Mouse (Mus musculus): ENCODE measurements around the gene Lyz2.
"Not testable (repeated sequence)": the region's sequence is repeated elsewhere in the genome, so short reads cannot be mapped to it uniquely, and the experiment has no call there.

Lyz2 gene

GRCm38 (mm10) chr10:117284578-117285520, 2.7 kb upstream of the Lyz2 start:
- no peak for DNase-seq

- no peak for DNase-seq
These were observed 1.9 kb upstream of the Lyz2 start for GRCm38 (mm10) chr10:117283871-117284577.

- not testable (repeated sequence) for DNase-seq
These were observed 1.1 kb upstream of the Lyz2 start for GRCm38 (mm10) chr10:117283196-117283595.

- DNase-seq: no peak
These were observed 430 bp upstream of the Lyz2 start for GRCm38 (mm10) chr10:117282551-117282950.

GRCm38 (mm10) chr10:117281381-117281920, 670 bp downstream of the Lyz2 start:
- DNase-seq: no peak

GRCm38 (mm10) chr10:117280000-117280399, 2.1 kb downstream of the Lyz2 start:
- DNase-seq: no peak

- not testable (repeated sequence) for DNase-seq
These were observed 3.6 kb downstream of the Lyz2 start for GRCm38 (mm10) chr10:117278510-117278909.

GRCm38 (mm10) chr10:117277779-117278178, 4.3 kb downstream of the Lyz2 start:
- not testable (repeated sequence) for DNase-seq

- DNase-seq: no peak
These were observed 6.3 kb downstream of the Lyz2 start for GRCm38 (mm10) chr10:117275681-117276369.

GRCm38 (mm10) chr10:117274645-117275044, 7.5 kb downstream of the Lyz2 start:
- not testable (repeated sequence) for DNase-seq

- DNase-seq: no peak
These were observed 10.1 kb downstream of the Lyz2 start for GRCm38 (mm10) chr10:117272023-117272422.

GRCm38 (mm10) chr10:117259870-117260269, 22.3 kb downstream of the Lyz2 start:
- no peak for DNase-seq

GRCm38 (mm10) chr10:117238603-117239002, 43.5 kb downstream of the Lyz2 start, which contains the start of gene 9530003J23Rik:
Gene 9530003J23Rik, minus strand, starts transcription at chr10:117238703.
- DNase-seq: no peak

GRCm38 (mm10) chr10:117235866-117236265, 46.3 kb downstream of the Lyz2 start:
- DNase-seq: no peak

- DNase-seq: no peak
These were observed 47.3 kb downstream of the Lyz2 start for GRCm38 (mm10) chr10:117234825-117235224.

GRCm38 (mm10) chr10:117229826-117230225, 52.3 kb downstream of the Lyz2 start:
- peak; percentile 82 for DNase-seq

All from kidney, postnatal 14 days (tissue).